In genomic region chr9:115355972-115356371, GRCm38 (mm10) we compare ENCODE assay signal across 15 mouse cellular contexts. TPM values are rescaled to one million over a fixed set of nuclear protein-coding genes. Genes with fewer than 3 reads are reported as not detected.
DNase-seq lines count a peak whose midpoint lies in the region; ATAC-seq lines count a peak whose summit lies in the region.
"Had no signal": no experiment of that assay in that cellular context is flagged by ENCODE, and none has a peak within 500 bp of the region (broad histone marks: within the 10 kb centered on the region; RNA-seq: fewer than 3 reads in every experiment).

No protein-coding gene starts in this region.

- no peaks in the 10 kb centered on the region for H3K36me3 ChIP-seq in heart, embryonic 12.5 days
- H3K36me3 ChIP-seq in heart, embryonic 11.5 days (ENCODE audit: control insufficient read depth, insufficient read depth, low read length): no peaks in the 10 kb centered on the region
- H3K36me3 ChIP-seq in lung, embryonic 15.5 days: no peaks in the 10 kb centered on the region
- no peaks in the 10 kb centered on the region for H3K36me3 ChIP-seq in embryonic facial prominence, embryonic 13.5 days
- H3K36me3 ChIP-seq in stomach, embryonic 15.5 days: no peaks in the 10 kb centered on the region
- H3K36me3 ChIP-seq: midbrain, embryonic 12.5 days; neural tube, embryonic 12.5 days had no signal

- H3K4me3 ChIP-seq in heart, embryonic 12.5 days: no peak overlapping the region
- H3K4me3 ChIP-seq in heart, embryonic 11.5 days (ENCODE audit: low read depth, low read length): no peak overlapping the region
- H3K4me3 ChIP-seq in lung, embryonic 15.5 days: no peak overlapping the region
- H3K4me3 ChIP-seq in embryonic facial prominence, embryonic 13.5 days: no peak overlapping the region
- H3K4me3 ChIP-seq in stomach, embryonic 15.5 days (replicated peaks): no peak overlapping the region
- H3K4me3 ChIP-seq: midbrain, embryonic 12.5 days; neural tube, embryonic 12.5 days had no signal

- H3K4me1 ChIP-seq in heart, embryonic 12.5 days (replicated peaks): peaks cover 12% of the 10 kb centered on the region
- peaks cover 5% of the 10 kb centered on the region; the same call in 1 of the 2 replicates for H3K4me1 ChIP-seq in heart, embryonic 11.5 days (ENCODE audit: control insufficient read depth, insufficient read depth, low read length)
- peaks cover 14% of the 10 kb centered on the region for H3K4me1 ChIP-seq in lung, embryonic 15.5 days
- peaks cover 12% of the 10 kb centered on the region for H3K4me1 ChIP-seq in embryonic facial prominence, embryonic 13.5 days
- peaks cover 8% of the 10 kb centered on the region; the same call in 1 of the 2 replicates for H3K4me1 ChIP-seq in stomach, embryonic 15.5 days
- H3K4me1 ChIP-seq: neural tube, embryonic 12.5 days had no signal

- H3K9ac ChIP-seq in heart, embryonic 12.5 days: no peak overlapping the region
- H3K9ac ChIP-seq in heart, embryonic 11.5 days (ENCODE audit: low read depth, low read length): no peak overlapping the region
- H3K9ac ChIP-seq in lung, embryonic 15.5 days: no peak overlapping the region
- H3K9ac ChIP-seq in embryonic facial prominence, embryonic 13.5 days: no peak overlapping the region
- no peak overlapping the region for H3K9ac ChIP-seq in stomach, embryonic 15.5 days
- H3K9ac ChIP-seq: midbrain, embryonic 12.5 days; neural tube, embryonic 12.5 days had no signal

- 42% methylated on average over 5 of the region's 5 CpGs for WGBS in heart, embryonic 12.5 days
- WGBS in heart, embryonic 11.5 days (ENCODE audit: insufficient replicate concordance): 28% methylated on average over 5 of the region's 5 CpGs
- 16% methylated on average over 5 of the region's 5 CpGs for WGBS in lung, embryonic 15.5 days
- WGBS in embryonic facial prominence, embryonic 13.5 days: 42% methylated on average over 5 of the region's 5 CpGs
- WGBS in stomach, embryonic 15.5 days: 19% methylated on average over 5 of the region's 5 CpGs

- H3K27ac ChIP-seq in heart, embryonic 12.5 days (ENCODE audit: poor library complexity, severe bottlenecking): no peak overlapping the region
- H3K27ac ChIP-seq in heart, embryonic 11.5 days (ENCODE audit: low read depth, low read length): no peak overlapping the region
- H3K27ac ChIP-seq in lung, embryonic 15.5 days: 0 out of 2 replicates have a peak overlapping the region, but pooled peaks have one; percentile 9
- peak overlapping the region; percentile 28; the same call in 1 of the 2 replicates for H3K27ac ChIP-seq in embryonic facial prominence, embryonic 13.5 days
- H3K27ac ChIP-seq in stomach, embryonic 15.5 days: peak overlapping the region; percentile 88
- H3K27ac ChIP-seq: midbrain, embryonic 12.5 days; neural tube, embryonic 12.5 days had no signal

- DNase-seq in lung, postnatal 4 days: no peak
- DNase-seq in adrenal gland, adult (ENCODE audit: inconsistent age in 2 of 2, low spot score in 1 of 2): no peak
- no peak for DNase-seq in adrenal gland, adult 18-20 months (ENCODE audit: low spot score in 2 of 2)
- DNase-seq: B cell, adult 2 months; cerebellum, postnatal 14 days; heart, adult 18-20 months; right cerebral cortex, adult 18-20 months had no signal

- H3K27me3 ChIP-seq in heart, embryonic 12.5 days (replicated peaks): no peaks in the 10 kb centered on the region
- H3K27me3 ChIP-seq in heart, embryonic 11.5 days (ENCODE audit: control insufficient read depth, insufficient read depth, low read length): no peaks in the 10 kb centered on the region
- no peaks in the 10 kb centered on the region for H3K27me3 ChIP-seq in lung, embryonic 15.5 days
- H3K27me3 ChIP-seq in embryonic facial prominence, embryonic 13.5 days: no peaks in the 10 kb centered on the region
- no peaks in the 10 kb centered on the region for H3K27me3 ChIP-seq in stomach, embryonic 15.5 days (replicated peaks)
- H3K27me3 ChIP-seq: midbrain, embryonic 12.5 days; neural tube, embryonic 12.5 days had no signal

- no peaks in the 10 kb centered on the region for H3K9me3 ChIP-seq in heart, embryonic 12.5 days (replicated peaks)
- no peaks in the 10 kb centered on the region for H3K9me3 ChIP-seq in heart, embryonic 11.5 days (replicated peaks; ENCODE audit: control insufficient read depth, low read length)
- H3K9me3 ChIP-seq in lung, embryonic 15.5 days: no peaks in the 10 kb centered on the region
- H3K9me3 ChIP-seq in embryonic facial prominence, embryonic 13.5 days: no peaks in the 10 kb centered on the region
- no peaks in the 10 kb centered on the region for H3K9me3 ChIP-seq in stomach, embryonic 15.5 days
- H3K9me3 ChIP-seq: midbrain, embryonic 12.5 days; neural tube, embryonic 12.5 days had no signal

- ATAC-seq in heart, embryonic 12.5 days (ENCODE audit: insufficient number of reproducible peaks, low FRiP score): 0 out of 2 replicates have a peak, but pooled peaks have one; percentile 39
- ATAC-seq in heart, embryonic 11.5 days (replicated peaks; ENCODE audit: insufficient number of reproducible peaks, low FRiP score, low TSS enrichment): no peak
- peak; percentile 65 for ATAC-seq in lung, embryonic 15.5 days (ENCODE audit: borderline replicate concordance, extremely low read depth, low FRiP score, low TSS enrichment)
- ATAC-seq in embryonic facial prominence, embryonic 13.5 days (ENCODE audit: insufficient number of reproducible peaks, insufficient read depth, low FRiP score, low TSS enrichment, low read depth): no peak; the same call in 1 of the 2 replicates
- ATAC-seq in stomach, embryonic 15.5 days (ENCODE audit: insufficient read depth, low FRiP score, low read depth): peak; percentile 74; the same call in 1 of the 2 replicates
- ATAC-seq: hindbrain, embryonic 16.5 days had no signal

- H3K4me2 ChIP-seq in heart, embryonic 12.5 days: 0 out of 2 replicates have a peak overlapping the region, but pooled peaks have one; percentile 17
- H3K4me2 ChIP-seq in heart, embryonic 11.5 days: no peak overlapping the region
- 0 out of 2 replicates have a peak overlapping the region, but pooled peaks have one; percentile 30 for H3K4me2 ChIP-seq in lung, embryonic 15.5 days
- no peak overlapping the region for H3K4me2 ChIP-seq in embryonic facial prominence, embryonic 13.5 days
- peak overlapping the region; percentile 34; the same call in 1 of the 2 replicates for H3K4me2 ChIP-seq in stomach, embryonic 15.5 days
- H3K4me2 ChIP-seq: midbrain, embryonic 12.5 days; neural tube, embryonic 12.5 days had no signal

RNA-seq across cellular contexts. Expression of gene Stt3b, which starts 45.8 kb away (rescaled TPM):
- polyA plus RNA-seq in heart, embryonic 12.5 days (2016; fragmentation: Nextera tagmentation; extraction: Ambion mirVana): 121 and 122 TPM in 2 replicates
- 84.7 and 102 TPM in 2 replicates for polyA plus RNA-seq in heart, embryonic 11.5 days (2014; fragmentation: Nextera tagmentation; extraction: Ambion mirVana)
- polyA plus RNA-seq in lung, embryonic 15.5 days (2015; fragmentation: Nextera tagmentation; extraction: Ambion mirVana): 98.0 and 103 TPM in 2 replicates
- 83.2 and 87.8 TPM in 2 replicates for polyA plus RNA-seq in embryonic facial prominence, embryonic 13.5 days (2015; fragmentation: Nextera tagmentation; extraction: Ambion mirVana)
- 102 and 110 TPM in 2 replicates for polyA plus RNA-seq in stomach, embryonic 15.5 days (2015; fragmentation: Nextera tagmentation; extraction: Ambion mirVana)
- 100 to 1,000 TPM; 123 to 124 TPM for total RNA-seq in adrenal gland, adult 18-20 months (2021)

Comparison
In these comparisons a context has a peak if more than half of its experiments do, and no peak if none do; other contexts are left out.
1. ATAC-seq: peak in heart, embryonic 12.5 days (single experiment), lung, embryonic 15.5 days (single experiment) and stomach, embryonic 15.5 days (single experiment); none in heart, embryonic 11.5 days (single experiment) and embryonic facial prominence, embryonic 13.5 days (single experiment).
2. H3K4me2 ChIP-seq: peak in heart, embryonic 12.5 days (single experiment), lung, embryonic 15.5 days (single experiment) and stomach, embryonic 15.5 days (single experiment); none in heart, embryonic 11.5 days (single experiment) and embryonic facial prominence, embryonic 13.5 days (single experiment).
3. H3K27ac ChIP-seq: peak in lung, embryonic 15.5 days (single experiment), embryonic facial prominence, embryonic 13.5 days (single experiment) and stomach, embryonic 15.5 days (single experiment); none in heart, embryonic 12.5 days (single experiment) and heart, embryonic 11.5 days (single experiment).